Mouse (Mus musculus) brain, adult 2 months (tissue): Measurements from ENCODE around the gene H2-T23.
A peak's percentile ranks its signal among the peaks of the same experiment; 100 is the strongest.
"Not testable (repeated sequence)": the region's sequence is repeated elsewhere in the genome, so short reads cannot be mapped to it uniquely, and the experiment has no call there.

Experiments used
- DNase-seq: peaks from one replicate; pipeline ENCODE4 v3.0.0; 2011; ENCODE audit warnings: low read depth, low spot score

H2-T23 gene

GRCm38 (mm10) chr17:36032351-36032875 lies at the start of gene H2-T23:
TSS of gene H2-T23 (minus strand) at chr17:36032855.
- peak; percentile 73 for DNase-seq

- DNase-seq: not testable (repeated sequence)
Measured at GRCm38 (mm10) chr17:36081901-36082300, 49.2 kb upstream of the H2-T23 start.

- peak; percentile 93 for DNase-seq
Measured at GRCm38 (mm10) chr17:36060829-36061228, 28.2 kb upstream of the H2-T23 start.

DNA sequence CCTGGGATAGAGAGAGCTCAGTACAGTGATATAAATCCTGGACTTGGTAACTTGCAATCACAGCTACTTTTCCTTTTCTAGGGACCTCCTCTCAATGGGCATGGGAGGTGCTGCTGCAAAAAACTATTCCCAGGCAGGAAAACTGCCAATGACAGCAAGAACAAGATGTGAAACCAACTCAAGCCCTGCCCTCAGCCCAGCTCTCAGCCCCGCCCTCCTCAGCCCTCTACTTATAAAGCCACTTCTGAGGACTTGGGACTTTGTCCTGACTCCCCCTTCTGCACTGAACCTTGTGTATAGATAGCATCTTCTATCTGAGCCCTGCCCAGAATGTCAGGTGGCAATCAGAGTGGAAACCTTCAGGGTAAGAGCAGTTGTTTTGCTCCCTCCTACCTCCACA lies 25.7 kb upstream of the H2-T23 start, which contains the start of gene Gm11127:
Gm11127 (minus strand) TSS at position 10 of the 400 bp plus-strand sequence.
- not testable (repeated sequence) for DNase-seq

DNA sequence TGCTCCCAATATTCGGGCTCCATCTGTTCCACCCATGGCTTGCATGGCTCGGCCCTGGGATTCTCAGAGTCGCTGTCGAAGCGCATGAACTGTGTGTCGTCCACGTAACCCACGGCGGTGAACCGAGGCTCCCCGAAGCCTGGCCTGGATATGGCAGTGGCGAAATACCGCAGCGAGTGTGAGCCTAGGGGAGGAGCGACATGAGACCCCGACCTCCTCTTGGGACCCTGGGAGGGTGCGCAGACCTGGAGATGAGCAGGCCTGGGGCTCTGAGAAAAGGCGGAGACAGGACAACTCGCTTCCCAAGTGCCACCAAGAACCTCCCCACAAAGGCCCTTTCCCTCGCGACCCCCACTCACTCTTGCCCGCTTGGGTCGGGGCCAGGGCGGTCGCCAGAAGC lies 25.3 kb upstream of the H2-T23 start:
- DNase-seq: not testable (repeated sequence)

DNA sequence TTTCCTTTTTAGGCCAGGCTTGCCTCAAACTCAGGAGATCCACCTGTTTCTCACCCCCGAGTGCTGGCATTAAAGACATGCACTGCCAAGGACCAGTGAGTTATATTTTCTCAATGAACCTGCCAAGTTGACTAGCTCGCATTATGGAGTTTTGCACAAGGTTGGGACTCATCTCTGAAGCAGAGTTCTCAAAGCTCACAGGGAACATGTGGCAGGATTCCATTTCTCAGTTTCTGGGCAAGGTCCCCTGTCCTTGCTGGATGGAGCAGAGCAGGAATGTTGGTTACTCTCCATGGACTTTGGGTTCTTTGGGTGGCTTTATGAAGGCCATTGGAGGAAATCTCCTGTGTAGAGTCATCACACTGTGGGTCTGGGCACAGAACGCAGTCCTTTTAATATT lies 10.6 kb upstream of the H2-T23 start:
- DNase-seq: no peak

DNA sequence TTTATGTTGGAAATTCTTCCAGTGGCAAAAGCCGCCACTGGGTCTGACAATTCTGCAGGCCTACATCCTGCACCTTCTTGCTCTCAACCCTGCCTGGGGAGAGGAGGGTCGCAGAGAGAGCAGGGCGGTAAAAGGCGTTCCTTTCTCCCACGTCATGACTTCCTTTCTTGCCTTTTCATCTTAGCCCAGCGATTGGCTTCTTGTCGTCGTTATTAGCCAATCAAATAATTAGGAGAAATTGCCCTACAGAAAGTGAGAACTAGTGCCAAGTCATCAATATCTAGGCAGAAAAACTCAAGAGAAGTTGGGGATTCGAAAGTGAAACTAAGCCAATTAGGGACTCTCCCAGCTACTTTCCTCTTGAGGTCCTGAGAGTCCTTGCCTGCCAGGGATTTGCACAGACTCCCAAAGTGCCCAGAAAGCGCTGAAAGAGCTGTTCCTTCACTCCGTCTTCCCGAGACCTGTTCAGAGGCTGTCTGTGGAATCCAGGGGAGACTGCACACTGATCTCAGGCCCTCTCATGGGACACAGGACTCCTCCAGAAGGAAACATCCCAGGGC lies 10.0 kb upstream of the H2-T23 start, which contains the start of the genes H2-T22 and Gm6034:
H2-T22 (minus strand) TSS at position 138 of the 560 bp plus-strand sequence.
Gm6034 (plus strand) TSS at position 352 of the 560 bp plus-strand sequence.
- peak; percentile 97 for DNase-seq

DNA sequence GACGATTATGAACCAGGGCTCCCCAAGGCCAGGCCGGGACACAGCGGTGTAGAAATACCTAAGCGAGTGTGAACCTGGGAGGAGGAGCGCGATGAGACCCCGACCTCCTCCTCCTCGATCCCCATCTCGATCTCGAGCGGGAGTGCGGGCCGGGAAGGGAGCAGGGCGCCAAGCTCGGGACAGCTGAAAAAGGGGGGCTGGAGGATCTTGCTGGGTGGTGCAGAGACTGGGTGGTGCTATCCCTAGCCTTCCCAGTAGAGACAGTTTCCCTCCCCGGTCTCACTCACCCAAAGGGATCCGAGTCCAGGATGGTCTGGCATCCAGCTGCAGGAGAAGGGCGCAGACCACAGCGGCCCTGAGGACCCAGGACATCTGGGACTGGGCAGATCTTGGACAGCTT lies 9.4 kb upstream of the H2-T23 start:
- not testable (repeated sequence) for DNase-seq

GRCm38 (mm10) chr17:36040604-36041003 lies 7.9 kb upstream of the H2-T23 start:
- not testable (repeated sequence) for DNase-seq

DNA sequence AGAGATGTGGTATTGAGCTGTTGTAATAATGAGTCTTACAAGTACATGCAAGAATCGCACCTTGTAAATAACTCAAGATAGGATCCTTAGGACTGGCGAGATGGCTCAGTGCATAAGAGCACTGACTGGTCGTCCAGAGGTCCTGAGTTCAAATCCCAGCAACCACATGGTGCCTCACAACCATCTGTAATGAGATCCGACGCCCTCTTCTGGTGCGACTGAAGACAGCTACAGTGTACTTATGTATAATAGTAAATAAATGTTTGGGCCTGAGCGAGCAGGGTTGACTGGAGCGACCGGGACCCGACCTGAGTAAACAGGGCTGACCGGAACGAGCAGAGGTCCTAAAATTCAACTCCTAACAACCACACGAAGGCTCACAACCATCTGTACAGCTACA lies 3.5 kb upstream of the H2-T23 start:
- not testable (repeated sequence) for DNase-seq

DNA sequence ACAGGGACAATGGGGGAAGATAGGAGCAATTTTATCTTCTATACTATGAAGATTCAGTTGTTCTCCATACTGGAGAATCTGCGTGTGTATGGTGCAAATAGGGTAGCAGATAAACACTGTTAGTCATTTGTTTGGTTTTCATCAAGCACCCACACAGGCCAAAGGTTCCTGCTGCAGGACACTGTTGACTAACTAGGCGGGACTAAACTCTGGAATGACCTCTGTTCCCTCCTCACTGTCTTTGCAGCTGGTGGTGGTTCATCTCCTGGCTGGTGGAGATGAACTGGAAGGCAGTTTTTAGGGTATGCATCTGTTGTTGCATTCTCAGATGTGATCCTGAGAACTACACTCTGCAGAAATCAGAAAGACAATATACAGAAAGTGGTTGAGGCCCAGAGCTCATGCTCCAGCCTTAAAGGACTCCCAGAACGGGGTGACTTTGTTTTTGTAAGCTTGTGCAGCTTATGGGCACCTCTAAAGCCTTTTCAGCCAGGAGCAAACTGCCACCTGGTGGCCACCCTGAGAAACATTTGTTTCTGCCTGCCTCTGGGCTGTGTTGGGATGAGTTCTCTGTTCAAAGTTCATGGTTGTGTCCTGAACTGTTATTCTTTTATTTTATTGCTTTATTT lies 2.5 kb upstream of the H2-T23 start:
- peak; percentile 78 for DNase-seq

DNA sequence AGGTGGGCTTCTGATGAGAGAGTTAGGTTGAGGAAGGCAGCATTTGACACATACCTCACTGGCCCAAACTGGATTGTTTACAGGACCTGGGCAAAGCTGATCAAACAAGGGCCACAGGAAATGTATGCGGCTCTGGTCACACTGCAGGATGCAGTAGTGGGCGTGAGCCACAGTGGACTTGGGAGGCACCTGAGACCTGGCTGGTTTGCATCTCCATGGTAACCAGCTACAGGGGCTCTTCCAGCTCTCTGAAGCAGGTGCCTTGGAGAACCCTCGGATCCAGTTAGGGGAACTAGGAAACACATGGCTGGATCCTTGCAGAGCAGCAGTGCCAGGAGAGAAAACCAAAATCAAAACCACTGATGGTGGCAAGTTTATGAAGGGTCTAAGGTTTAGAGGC lies 1.9 kb upstream of the H2-T23 start:
- DNase-seq: not testable (repeated sequence)

- DNase-seq: peak; percentile 48
Measured at GRCm38 (mm10) chr17:36031583-36032331, 898 bp downstream of the H2-T23 start.

- not testable (repeated sequence) for DNase-seq
Measured at GRCm38 (mm10) chr17:36030703-36031582, 1.7 kb downstream of the H2-T23 start.

DNA sequence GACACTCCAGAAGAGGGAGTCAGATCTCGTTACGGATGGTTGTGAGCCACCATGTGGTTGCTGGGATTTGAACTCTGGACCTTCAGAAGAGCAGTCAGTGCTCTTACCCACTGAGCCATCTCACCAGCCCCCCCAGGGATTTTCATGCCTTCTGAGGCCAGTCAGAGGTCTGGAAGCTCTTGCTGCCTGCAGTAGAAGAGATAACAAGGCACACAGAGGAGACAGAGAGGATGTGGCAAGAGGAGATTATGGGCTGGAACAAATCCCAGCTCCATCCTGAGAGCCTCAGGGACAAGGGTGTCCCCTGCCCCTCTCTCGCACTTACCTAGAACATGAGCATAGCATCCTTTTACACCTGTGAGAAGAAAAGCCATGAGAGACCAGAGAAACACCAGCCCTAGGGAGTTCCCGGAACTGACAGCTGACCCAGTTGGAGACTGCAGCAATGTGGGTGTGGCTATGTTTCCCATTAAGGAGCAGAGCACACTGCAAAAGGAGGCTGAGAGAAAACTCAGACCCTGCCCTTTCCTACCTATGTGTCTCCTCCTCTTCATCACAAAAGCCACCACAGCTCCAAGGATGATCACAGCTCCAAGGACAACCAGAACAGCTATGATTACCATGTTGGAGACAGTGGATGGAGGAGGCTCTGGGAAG lies 2.5 kb downstream of the H2-T23 start:
- DNase-seq: not testable (repeated sequence)

DNA sequence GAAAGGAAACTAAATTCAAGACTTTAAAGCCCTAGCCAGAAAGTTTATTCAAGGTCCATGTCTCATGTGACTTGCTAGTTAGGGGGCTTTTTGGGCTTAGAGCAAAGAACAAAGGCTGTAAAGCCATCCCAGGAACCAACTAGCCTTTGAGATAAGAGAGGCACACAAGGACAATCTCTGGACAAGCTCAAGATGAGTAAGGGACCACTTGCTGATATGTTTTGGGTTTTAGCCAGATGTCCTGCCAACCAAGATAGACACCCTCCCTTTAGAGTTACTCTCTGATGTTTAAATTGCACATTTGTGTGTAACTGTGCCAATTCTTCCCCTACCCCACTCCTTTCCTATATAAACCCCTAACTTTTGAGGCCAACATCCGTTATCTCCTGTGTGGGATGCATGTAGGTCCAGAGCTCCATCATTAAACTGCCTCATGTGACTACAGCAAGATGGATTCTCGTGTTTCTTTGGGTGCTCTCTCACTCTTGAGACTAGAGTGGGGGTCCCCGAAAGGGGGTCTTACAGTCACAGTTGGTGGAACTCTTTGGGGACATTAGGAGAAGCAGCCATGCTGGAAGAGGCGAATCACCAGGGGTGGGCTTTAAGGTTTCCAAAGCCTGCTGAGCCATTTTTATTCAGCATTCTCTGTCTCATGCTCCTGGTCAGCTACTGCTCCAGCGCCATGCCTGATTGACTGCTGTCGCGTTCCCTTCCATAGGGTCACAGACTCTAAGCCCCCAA lies 3.6 kb downstream of the H2-T23 start:
- no peak for DNase-seq

GRCm38 (mm10) chr17:36027663-36028062 lies 5.0 kb downstream of the H2-T23 start:
- no peak for DNase-seq

GRCm38 (mm10) chr17:36025901-36026300 lies 6.8 kb downstream of the H2-T23 start:
- DNase-seq: peak; percentile 59

DNA sequence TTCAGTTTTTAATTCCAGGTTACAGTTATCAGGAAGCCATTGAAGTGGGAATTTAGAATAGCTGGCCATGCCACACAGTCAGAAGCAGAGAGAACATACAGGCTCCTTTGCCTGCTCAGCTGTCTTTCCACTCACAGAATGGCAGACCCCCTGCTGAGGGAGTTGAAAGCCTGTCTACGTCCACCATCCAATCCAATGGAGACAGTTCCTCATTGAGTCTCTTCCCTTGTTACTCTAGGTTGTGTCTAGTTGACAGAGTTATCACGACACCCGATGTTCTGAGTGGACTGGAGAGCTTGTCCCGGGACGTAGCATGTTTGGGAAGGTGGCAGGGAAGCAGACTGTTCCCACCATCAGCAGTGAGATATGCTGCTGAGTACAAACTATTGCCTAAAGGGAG lies 7.5 kb downstream of the H2-T23 start:
- DNase-seq: no peak
